Mouse (Mus musculus) c-Kit-positive CD71-positive TER-119-positive erythroid progenitor cells, embryonic 14.5 days (primary cell): ENCODE measurements around the gene Gm11111.
"Not testable (repeated sequence)": the region's sequence is repeated elsewhere in the genome, so short reads cannot be mapped to it uniquely, and the experiment has no call there.

Experiments used
- DNase-seq: peaks from one replicate; pipeline ENCODE4 v3.0.0-alpha.2; 2013; ENCODE audit warnings: low spot score

The Gm11111 gene

DNA sequence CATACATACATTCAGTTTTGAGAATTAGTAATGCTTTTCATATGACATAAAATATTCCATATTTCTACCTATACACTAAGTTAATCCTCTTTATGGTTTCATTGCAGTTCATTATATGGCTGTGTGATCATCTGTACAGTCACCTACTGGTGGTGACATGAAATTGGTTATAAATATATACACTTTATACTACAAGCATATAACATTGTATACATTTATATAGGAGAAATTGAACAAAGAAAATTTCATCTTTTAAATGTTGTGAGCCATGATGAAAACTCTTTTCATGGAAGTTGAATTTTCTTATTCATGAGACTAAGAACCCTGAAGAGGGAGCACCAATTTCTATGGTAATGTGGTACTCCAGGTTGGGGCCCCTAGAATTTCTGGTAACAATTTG lies at the start of gene Gm11111:
Gene Gm11111, plus strand, starts transcription at position 301 of the 400 bp plus-strand sequence.
- DNase-seq = no peak

DNA sequence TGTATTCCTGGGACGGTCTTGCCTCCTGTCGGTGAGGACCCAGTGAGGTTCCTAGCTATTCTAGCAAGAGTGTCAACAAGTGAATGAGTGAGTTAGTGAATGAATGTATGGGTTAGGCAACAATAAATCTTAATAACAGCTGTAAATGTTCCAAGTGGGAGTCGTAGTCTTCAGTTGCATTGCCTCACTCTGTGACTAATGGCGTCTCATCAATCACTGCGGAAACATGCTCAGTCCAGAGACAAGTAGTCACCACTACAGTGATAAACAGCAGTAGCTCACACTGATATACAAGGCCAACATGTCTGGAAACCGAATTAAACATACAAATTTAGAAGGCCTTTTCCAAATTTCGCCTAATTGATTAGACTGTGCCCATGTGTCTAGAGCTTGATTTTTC lies 36.3 kb upstream of the Gm11111 start:
- DNase-seq = no peak

DNA sequence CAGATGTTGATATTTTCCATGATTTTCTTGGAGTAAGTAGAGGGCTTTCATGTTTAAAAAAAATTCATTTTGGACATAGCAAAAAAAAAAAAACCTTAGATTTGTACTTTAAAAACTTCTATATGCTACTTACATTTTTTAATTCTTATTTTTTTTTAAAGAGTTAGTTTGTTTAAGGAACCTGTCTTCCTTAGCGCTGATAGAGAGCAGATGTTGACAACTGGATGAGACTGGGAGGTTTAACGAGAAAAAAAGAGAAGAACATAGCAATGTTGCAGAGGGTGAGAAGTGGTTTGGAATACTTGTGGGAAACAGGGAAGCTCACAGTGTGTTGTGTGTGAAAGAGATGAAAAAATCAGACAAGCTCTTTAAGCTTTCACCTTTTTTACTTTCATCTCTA lies 32.4 kb upstream of the Gm11111 start:
- DNase-seq = no peak

DNA sequence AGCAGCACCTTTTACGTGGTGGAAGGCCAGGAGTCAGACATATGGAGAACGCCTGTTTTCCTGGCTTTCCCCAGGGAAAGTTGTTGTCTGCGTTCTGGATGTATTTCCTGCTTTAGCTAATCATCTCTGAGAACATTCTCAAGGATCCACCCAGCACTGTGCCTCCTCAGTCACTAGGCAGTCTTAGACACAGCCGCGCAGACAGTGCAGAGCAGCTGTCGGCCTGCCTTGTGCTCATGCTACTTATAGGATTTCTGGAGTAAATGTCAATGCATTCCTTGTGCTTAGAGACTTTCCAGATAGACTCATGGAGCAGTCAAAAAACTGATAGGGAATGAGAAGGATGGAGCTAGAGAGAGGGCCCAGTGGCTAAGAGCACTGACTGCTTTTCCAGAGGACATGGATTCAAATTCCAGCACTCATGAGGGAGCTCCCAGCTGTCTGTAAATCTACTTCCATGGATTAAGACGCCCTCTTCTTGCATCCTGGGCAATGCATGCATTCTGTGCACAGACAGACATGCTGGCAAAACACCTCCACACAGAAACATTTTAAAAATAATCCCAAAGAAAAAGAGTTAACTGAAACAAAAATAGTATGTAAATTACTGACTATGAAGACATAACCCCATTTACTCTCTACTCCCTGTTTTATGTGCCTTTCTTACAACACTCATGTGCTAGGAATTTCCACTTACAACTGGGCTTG lies 30.1 kb upstream of the Gm11111 start:
- DNase-seq = no peak

DNA sequence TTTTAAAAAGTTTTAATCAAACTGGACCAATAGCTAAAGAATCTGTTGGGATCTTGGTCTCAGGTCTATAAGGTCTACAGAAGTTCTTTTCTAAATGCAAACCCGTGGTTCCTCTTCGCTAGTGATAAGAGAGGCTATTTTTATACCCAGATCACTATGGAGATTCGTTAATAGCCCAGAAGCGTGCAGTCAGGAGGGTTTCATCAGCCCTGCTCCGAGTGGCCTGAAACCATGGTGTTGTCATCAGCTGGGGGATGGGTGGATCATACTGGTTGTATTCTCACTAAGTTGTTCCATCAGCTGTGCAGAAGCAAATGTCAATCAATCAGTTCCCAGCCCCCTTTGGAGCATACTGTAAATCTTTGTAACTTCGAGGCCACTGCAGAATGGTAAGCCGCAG lies 29.4 kb upstream of the Gm11111 start:
- DNase-seq = no peak

DNA sequence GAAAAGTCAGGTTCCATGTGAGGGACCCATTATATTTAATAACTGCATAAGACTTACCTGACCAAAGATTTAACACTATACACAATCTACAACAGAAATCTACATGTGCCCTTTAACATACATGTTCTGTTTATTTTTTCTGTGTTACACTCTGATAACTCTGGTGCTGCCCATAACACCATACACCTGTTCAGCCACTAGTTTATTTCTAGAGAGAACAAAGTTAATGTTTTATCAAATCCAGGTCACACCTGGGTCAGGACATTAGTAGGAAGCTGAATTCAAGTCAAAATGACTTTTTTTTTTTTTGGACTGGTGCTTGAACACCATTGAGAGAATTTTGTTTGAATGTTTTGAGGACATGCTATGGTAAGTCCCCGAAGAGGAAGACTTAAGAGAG lies 28.7 kb upstream of the Gm11111 start:
- no peak for DNase-seq

DNA sequence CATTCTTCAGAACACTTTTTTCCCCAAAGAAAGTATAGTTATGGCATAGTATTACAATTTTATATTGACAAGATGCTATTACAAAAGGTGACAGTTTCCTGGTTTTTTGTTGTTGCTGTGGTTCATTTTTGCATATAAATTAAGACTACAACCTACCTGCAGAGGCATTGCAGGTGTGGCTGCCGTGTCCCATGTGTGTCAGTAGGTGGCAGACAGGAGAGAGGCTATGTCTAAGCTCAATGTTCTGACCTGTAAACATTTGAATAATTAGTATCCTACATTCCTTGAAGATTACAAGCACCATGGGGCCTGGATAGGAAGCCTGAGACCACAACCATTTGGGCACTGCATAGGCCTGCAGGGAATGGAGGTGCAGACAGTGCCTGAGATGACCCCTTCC lies 11.2 kb upstream of the Gm11111 start:
- DNase-seq = no peak

DNA sequence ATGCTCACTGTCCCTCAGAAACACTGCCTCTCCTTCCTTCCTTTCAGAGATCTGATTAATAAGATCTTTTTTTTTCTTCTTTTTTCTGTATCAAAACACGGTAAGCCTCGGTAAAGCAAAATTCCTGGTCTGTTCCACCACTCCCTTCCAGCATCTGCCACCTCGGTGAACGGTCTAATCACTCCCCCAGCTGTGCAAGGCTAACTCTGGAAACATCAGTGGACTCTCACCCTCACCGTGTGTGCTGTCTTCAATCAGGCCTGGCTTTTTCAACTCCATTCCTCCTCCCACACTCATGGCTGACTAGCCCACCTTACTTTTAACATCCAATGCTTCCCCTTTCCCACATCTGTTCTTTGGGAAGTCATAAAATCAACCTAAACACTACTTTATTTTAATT lies 2.2 kb upstream of the Gm11111 start:
- DNase-seq = no peak

DNA sequence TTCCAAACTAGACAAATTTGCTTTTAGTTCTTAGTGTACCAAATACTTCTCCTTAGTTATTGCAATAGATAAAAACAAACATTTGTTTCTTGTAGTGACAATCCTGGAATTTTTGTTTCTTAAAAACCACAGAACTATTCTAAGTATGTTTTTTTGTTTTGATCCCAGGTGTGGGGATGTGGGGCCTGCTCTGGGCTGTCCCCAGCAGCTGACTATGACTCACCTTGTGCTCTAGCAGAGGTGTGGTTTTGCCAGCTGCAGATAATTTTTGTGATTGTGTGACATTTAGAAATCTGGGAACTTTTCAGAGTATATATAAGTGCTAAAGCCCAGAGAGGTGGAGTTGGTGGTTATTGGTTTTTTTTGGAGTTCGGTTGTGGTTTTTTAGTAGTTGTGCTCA lies 1.6 kb upstream of the Gm11111 start:
- DNase-seq = no peak

DNA sequence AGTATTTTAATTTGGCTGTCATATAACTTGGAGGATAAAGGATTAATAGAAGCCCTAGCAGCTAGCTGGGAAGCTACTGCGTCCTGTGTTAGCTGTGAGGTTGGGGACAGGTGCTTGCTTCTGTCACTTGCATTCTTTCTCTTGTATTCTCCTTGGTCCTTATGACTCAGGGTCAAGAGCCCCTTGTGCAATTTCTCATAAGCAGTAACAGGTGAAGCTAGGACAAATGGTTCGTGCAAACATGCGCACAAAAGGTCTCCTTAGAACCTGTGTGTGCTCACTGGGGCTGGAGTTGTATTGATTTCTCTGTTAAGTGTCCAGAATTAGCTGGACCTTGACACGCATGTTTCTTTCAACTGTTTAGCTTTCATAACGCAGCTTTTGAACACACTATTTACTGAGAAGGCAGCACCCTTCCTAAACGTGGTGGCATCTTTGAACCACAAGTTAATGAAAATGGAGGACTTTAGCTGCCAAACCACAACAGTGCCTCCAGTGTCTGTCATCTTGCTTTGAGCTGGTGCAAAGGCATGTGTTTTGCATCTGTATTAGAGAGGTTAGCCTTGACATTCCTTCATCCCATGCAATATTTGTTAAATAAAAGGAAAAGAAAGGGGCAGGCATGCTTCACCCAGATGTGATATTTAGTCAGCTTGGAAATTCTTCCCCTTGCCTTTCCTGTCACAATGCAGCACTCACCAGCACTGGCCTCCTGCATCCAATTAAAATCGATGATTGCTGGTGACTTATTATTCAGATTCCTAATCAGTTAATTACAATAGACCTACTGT lies 511 bp downstream of the Gm11111 start:
- no peak for DNase-seq

DNA sequence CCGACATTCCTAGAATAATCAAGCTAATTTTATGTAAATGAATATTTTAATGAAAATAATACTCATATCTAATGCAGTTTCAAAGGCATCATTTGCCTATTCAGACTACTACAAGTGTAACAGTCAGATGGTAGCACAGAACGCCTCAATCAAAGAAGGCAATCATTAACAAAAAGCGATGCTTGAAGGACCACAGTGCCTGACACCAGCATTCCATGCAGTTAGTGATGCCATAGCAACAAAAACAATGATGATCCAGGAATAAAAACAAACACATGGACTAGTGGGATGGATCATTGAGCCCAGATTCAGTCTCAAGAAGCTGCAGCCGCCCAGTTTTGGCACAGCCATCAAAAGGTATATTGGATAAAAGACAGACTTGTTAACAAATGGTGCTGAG lies 8.8 kb downstream of the Gm11111 start:
- no peak for DNase-seq

DNA sequence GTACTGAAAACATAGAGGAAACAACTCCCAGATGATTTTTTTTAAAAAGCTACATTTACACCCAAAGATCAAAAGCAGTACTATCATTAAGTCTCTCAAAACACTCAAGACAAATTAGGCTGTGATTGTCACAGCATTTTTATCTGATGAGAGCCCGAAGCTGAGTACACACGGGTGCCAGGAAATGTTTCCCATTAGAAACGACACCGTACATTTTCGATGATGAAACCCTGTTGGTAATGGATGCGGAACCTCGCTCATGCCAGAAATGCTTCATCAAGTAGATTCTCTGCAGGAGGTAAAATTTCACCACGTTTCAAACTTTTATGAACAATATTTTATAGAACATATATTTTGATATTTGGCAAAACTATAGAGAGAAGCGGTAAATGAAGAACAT lies 10.3 kb downstream of the Gm11111 start:
- no peak for DNase-seq

DNA sequence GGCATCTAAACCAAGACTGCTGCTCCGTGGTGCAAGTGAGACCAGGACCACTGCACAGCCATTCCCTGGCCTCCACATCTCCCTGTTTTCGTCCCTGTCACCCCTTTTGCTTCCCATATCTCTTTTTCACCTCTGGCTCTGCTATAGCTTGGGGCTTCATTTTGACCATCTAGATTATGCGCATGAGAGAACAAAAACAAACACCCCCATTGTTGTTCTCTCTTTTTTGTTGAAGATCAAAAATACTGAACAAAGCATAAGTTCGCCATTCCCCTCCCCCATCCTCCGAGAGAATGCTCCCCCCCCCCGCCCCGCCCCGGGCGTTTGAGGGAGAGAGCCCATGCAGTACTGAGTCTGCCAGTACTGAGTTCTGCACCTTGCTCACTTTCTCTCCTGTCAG lies 11.3 kb downstream of the Gm11111 start:
- DNase-seq = no peak

DNA sequence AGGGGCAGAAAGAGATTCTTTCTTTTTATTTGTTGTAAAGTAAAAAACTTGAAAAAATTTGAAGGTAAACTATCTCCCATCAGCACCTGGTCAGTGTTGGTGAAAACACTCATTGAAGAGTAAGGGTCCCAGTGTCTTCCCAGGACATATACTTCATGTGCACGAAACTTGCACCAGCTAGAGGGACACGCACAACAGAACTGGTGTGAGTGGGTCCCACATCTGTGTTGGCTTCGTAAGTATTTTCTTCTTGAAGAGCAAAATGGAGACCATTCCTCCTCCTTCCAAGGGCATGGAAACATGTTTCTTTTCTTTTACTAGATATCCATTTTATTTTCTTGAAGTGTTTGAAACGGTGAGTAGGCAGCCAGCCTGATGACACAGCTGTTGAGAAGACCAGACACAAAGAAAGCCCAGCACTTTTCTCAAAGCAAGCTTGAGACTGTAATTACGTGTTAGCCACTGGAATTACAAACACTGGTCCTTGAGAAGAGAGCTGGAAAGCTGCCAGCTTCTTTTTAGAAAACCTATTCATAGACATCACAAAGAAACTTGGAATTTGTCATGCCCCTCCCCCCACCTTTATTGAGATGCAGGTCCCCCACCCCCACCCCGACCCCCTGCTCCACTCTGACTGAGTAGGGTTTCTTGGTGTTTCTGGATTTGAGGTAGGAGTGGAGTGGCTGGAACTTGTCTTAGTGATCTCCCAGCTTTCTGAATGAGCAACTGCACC lies 14.1 kb downstream of the Gm11111 start:
- DNase-seq = no peak

DNA sequence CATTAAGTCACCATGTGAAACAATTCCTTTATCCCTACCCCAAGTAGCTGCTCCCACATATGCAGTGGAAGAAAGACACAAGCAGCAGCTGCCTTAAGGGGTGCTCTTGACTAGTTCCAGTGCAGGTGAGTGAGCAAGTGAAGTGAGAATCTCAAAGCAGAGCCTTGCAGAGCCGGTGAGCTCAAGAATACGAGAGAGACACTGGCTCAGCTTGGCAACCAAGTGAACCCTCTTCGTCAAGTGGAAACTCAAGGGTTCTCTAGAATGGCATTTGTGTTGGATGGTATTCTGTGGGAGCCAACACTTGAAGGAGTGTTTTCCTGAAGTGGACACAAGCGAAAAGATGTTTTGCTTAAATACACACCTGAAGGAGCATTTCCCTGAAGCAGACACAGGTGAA lies 16.0 kb downstream of the Gm11111 start:
- DNase-seq = no peak

DNA sequence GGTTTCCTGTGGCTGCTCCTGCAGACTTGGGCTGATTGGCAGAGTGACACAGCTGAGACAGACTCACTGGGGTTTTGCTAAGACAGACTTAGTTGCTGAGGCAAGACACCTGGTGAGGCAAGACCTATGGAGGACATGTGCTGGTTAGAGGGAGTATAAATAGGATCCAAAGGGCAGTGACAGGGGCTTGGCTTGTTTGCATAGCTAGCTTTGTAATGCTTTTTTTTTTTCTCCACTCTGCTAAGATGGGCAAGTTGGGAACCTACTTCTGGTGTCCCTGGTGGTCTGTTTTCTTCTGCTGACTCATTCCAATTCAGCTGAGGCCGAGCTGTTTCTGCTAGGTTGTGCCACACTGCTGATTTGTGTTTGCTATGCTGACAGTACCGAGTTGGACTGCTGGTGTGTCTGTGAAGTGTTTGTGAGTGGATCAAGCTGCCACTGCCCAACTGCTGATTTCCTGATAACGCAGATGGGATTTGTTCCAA lies 16.6 kb downstream of the Gm11111 start:
- DNase-seq = no peak

DNA sequence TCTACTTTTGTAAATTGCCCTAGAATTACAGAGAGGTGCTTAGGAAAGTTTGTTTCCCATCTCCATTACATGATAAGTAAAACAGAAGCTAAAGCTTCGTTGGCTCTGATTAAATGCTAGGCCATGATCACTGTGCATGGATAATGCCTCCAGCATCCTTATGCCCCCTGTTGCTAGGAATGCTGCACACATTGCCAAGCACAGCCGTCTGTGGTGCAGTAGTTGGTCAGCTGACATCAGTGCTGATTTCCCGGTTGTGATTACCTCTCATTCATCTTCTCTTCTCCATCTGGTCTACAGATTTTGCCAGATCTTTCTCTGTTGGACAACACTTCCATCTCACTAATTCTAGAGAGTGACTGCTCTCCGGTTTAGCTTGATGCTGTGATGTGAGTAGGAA lies 19.9 kb downstream of the Gm11111 start:
- DNase-seq = no peak

DNA sequence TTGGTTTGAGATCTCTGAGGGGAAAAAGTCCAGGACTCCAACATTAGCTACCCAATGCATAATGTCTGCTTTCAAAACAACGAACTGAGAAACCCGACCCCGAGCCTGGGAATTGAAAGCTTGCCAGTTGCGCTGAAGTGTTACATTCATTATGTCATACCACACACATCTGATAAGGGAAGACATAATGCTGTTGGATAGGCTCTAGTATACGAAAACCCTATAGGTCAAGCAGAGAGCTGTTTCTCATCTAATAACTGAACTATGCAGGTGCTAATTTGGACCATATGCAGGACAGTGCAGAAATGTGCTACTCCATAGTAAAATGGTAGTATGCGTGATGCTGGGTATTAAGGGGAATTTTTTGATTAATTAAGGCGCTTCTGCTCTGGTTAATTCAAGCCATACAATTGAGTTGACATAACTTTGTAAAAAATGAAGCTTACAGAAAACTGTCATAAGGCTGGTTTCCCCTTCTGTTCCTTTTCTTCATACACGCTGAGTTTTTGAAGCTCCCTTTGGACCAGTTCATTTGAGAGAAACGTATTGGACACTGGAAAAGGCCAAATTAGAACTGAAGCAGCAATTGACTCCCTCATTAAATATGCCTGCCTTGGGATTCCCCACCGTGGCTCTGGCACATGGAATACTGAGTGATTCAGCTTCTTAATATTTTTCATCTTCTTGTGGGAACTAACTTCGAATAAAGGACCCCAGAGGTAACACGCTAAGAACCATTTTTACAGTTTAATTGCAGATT lies 22.4 kb downstream of the Gm11111 start:
- DNase-seq = no peak

DNA sequence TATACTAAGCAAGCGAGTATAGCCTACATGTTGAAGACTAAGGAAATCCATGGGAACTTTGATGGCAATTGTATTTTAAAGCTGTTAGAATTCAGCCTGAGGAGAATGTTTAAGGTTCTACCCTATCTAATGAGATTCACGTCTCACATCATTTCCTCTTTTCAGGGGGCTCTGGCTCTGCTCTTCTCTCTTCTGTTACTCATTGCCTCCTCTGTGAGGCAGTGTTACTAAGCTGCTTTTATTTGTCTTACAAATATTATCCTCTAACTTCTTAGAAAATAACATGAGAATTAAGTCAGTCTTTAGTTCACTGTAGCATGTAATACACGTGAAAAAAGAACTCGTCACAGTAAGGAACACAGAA lies 23.0 kb downstream of the Gm11111 start:
- DNase-seq = no peak

DNA sequence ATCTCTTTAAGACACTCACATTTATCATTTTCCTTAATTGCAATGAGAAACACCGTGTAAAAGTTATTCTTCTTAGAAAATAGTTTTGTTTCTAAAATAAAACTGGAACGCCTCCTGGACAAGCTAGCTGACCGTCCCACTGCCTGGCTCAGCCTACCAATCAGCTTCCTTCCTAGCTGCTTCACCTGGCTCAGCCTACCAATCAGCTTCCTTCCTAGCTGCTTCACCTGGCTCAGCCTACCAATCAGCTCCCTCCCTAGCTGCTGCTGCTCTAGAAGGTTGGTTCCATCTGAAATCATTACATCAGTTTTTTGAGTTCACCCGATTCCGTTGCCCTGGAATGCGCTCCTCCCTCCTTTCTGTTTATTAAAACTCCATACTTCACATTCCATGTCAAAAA lies 24.0 kb downstream of the Gm11111 start:
- not testable (repeated sequence) for DNase-seq

DNA sequence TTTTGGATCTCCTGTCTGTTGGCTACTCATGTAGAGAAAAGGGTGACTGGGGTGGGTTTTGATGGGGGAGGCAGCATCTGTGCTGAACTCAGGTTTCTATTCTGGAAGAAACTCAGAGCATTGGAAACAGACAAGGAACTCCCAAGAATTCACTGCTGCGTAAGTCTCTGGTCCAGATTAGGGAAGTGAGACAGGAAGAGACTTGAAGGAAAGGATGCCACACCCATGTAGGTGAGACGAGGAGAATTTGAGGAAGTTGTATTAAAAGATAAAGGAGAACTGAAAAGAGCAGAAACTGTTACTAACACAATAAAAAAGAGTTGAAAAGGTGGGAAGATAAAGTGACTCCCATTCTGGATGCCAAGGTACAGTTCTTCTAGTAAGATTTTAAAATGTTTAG lies 25.9 kb downstream of the Gm11111 start:
- no peak for DNase-seq

DNA sequence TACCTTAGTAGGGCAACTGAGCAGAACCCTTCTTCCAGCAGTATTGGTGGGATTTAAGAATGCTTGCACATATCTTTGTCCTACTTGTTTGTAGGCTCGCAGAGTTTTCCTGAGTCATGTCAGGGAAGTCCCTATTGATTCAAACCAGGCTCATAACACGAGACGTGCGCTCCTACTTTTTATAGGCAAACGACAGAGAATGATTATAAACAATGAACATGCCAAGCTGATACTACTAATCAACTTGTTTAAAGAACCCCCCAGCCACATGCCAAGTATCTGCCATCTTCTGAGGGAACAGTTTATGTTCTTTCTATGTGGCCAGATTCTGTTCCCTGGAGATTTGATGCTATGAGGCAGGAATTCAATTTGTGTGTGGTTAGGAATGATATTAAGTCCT lies 28.3 kb downstream of the Gm11111 start:
- DNase-seq = no peak
